Mouse (Mus musculus) erythroid progenitor cell, adult 5-6 weeks (primary cell): ENCODE results near the gene Cideb. TPM values are rescaled to one million over a fixed set of nuclear protein-coding genes. Genes with fewer than 3 reads are reported as not detected.

Source experiments
- ATAC-seq: replicated peaks from 2 replicates; pipeline ENCODE4 v1.8.0; 2016; ENCODE audit warnings: moderate number of reproducible peaks, mild to moderate bottlenecking, moderate TSS enrichment, inconsistent platforms; ENCODE audit not compliant: poor library complexity, low FRiP score, severe bottlenecking
- total RNA-seq, 2 experiments: library from RNA; stranded (forward) in 1 of 2; stranded (reverse) in 1 of 2; fragments of 150-400 nt in 1 of 2; fragments of 186-747, 209-891 nt in 1 of 2; gene quantifications; 2 replicates each; pipeline versions ENCODE4 v1.2.3 to v1.2.4; 2015 to 2017; ENCODE audit warnings: low replicate concordance in 2 of 2

The Cideb gene
- total RNA-seq, 2 experiments from 2014 or later: not detected

GRCm38 (mm10) chr14:55727889-55728685 is 30.2 kb downstream of the Cideb start:
- ATAC-seq: no peak

- ATAC-seq: no peak
These were observed 32.0 kb downstream of the Cideb start for GRCm38 (mm10) chr14:55726261-55726660.

- no peak for ATAC-seq
These were observed 33.8 kb downstream of the Cideb start for GRCm38 (mm10) chr14:55724411-55724871.

GRCm38 (mm10) chr14:55723433-55723832 is 34.8 kb downstream of the Cideb start:
- peak; percentile 56 for ATAC-seq

- ATAC-seq: no peak
These were observed 35.8 kb downstream of the Cideb start for GRCm38 (mm10) chr14:55722438-55722945.

GRCm38 (mm10) chr14:55721700-55722437 is 36.4 kb downstream of the Cideb start, which contains the start of gene Rabggta:
Gene Rabggta, minus strand, starts transcription at chr14:55722263.
- peak; percentile 92 for ATAC-seq

- ATAC-seq: no peak
These were observed 37.2 kb downstream of the Cideb start for GRCm38 (mm10) chr14:55721076-55721475.

- no peak for ATAC-seq
These were observed 37.6 kb downstream of the Cideb start for GRCm38 (mm10) chr14:55720666-55721065.

- ATAC-seq: no peak
These were observed 38.5 kb downstream of the Cideb start for GRCm38 (mm10) chr14:55719737-55720136.

- no peak for ATAC-seq
These were observed 41.4 kb downstream of the Cideb start for GRCm38 (mm10) chr14:55716884-55717283.

- no peak for ATAC-seq
These were observed 42.0 kb downstream of the Cideb start for GRCm38 (mm10) chr14:55716271-55716670.

GRCm38 (mm10) chr14:55714893-55715292 is 43.4 kb downstream of the Cideb start:
- no peak for ATAC-seq

- no peak for ATAC-seq
These were observed 44.5 kb downstream of the Cideb start, which contains the start of gene Tgm1 for GRCm38 (mm10) chr14:55713729-55714122. Gene Tgm1, minus strand, starts transcription at chr14:55713926.

- ATAC-seq: no peak
These were observed 45.1 kb downstream of the Cideb start for GRCm38 (mm10) chr14:55713007-55713728.

- ATAC-seq: no peak
These were observed 46.5 kb downstream of the Cideb start for GRCm38 (mm10) chr14:55711786-55712185.

GRCm38 (mm10) chr14:55709509-55709908 is 48.7 kb downstream of the Cideb start:
- ATAC-seq: no peak

- ATAC-seq: no peak
These were observed 50.9 kb downstream of the Cideb start for GRCm38 (mm10) chr14:55707397-55707796.

- no peak for ATAC-seq
These were observed 52.1 kb downstream of the Cideb start for GRCm38 (mm10) chr14:55706051-55706600.
